In genomic region chr16:22377714-22378113, GRCm38 (mm10) we compare ENCODE assay signal across 15 mouse cellular contexts.
"Had no signal": no experiment of that assay in that cellular context is flagged by ENCODE, and none has a peak within 500 bp of the region (broad histone marks: within the 10 kb centered on the region; RNA-seq: fewer than 3 reads in every experiment).

No protein-coding gene starts in this region.

- H3K9me3 ChIP-seq: limb, embryonic 15.5 days; midbrain, embryonic 13.5 days had no signal

- H3K27me3 ChIP-seq: limb, embryonic 15.5 days; midbrain, embryonic 13.5 days had no signal

- H3K4me2 ChIP-seq: limb, embryonic 15.5 days; liver, embryonic 11.5 days; lung, embryonic 14.5 days; midbrain, embryonic 13.5 days had no signal

- H3K36me3 ChIP-seq: limb, embryonic 15.5 days; midbrain, embryonic 13.5 days had no signal

- DNase-seq: kidney, adult 11 months; kidney, adult 9 months; kidney, postnatal 25 days; layer of hippocampus, adult 9-11 months; liver, postnatal 0 days; lung, embryonic 14.5 days; thymus, adult 18-20 months; thymus, postnatal 4 days had no signal

- H3K4me3 ChIP-seq: layer of hippocampus, adult 2 months; limb, embryonic 15.5 days; midbrain, embryonic 13.5 days had no signal

- ATAC-seq: liver, postnatal 0 days; lung, postnatal 0 days; midbrain, embryonic 13.5 days had no signal

- H3K9ac ChIP-seq: limb, embryonic 15.5 days; liver, embryonic 14.5 days; liver, postnatal 0 days; lung, embryonic 14.5 days; midbrain, embryonic 13.5 days had no signal

- H3K4me1 ChIP-seq: limb, embryonic 15.5 days had no signal

- H3K27ac ChIP-seq: layer of hippocampus, adult 2 months; limb, embryonic 15.5 days; liver, embryonic 14.5 days; macrophage; midbrain, embryonic 13.5 days had no signal
